Mouse (Mus musculus): Measurements from ENCODE around the gene Itih5. TPM values are rescaled to one million over a fixed set of nuclear protein-coding genes. Genes with fewer than 3 reads are reported as not detected.

Gene Itih5
- total and polyA plus RNA-seq, 3 experiments: 3.6 to 4.5 (median 4.3) TPM

DNA sequence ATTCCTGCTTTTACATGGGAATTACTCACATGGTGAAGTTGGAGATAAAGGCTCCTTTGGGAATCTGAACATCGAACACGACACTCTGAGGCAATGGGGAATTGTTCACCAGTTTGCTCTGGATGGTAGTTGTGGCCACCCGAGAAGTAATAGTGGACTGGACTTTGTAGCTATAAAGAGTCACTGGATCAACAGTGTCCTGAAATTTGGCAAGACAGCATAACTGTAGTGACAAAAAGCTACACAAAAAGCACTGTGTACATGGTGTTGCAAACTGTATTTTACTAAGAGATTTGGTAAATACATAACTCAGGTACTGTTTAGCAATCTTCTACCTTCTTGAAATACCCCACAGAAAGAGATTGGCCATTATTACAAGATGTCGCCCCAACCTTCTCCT lies 27.2 kb upstream of the Itih5 start:
- Histone ChIP-seq H3K79me2 (replicated peaks; ENCODE audit: control insufficient read depth, insufficient read depth, low read length) (no peaks in the 10 kb centered on the region), H3K9ac (ENCODE audit: low read depth, low read length) (no peak overlapping the region), H3K4me1 (ENCODE audit: control insufficient read depth, insufficient read depth, low read length) (no peaks in the 10 kb centered on the region), H3K36me3 (ENCODE audit: control insufficient read depth, insufficient read depth, low read length) (no peaks in the 10 kb centered on the region), H3K4me3 (no peak overlapping the region), H3K27ac (no peak overlapping the region), H3K27me3 (ENCODE audit: control insufficient read depth, insufficient read depth, low read length) (no peaks in the 10 kb centered on the region)
- intact Hi-C loops (cut with DNase I): no loop called here
- no peak for DNase-seq
- TF ChIP-seq EP300 (IDR thresholded peaks at IDR 0.05; ENCODE audit: insufficient read depth, low read depth, low read length) (no peak), CTCF (IDR thresholded peaks at IDR 0.05) (no peak), POLR2A (IDR thresholded peaks at IDR 0.05; ENCODE audit: insufficient read depth, low read depth, low read length) (no peak)
- WGBS: 81% methylated on average over 4 of the region's 4 CpGs

DNA sequence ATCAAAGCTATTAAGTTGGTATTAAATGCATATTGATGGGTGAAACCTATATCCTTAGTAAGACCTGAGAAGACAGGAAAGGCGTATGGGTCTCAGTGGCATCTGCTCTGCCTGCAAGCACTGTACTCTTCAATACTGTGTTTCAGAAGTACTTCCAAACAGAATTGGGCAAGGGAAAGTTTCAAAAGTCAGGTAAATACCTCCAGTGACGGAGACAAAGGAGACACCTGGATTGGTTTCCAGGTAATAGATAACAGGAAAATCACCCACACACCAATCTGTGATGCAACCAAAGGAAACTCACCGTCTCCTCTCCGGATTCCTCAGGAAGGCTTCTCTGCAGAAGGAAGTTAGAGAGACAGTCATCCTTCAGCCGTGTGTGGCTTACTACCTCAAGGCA lies 25.9 kb upstream of the Itih5 start:
- Histone ChIP-seq H3K27me3 (ENCODE audit: control insufficient read depth, insufficient read depth, low read length) (no peaks in the 10 kb centered on the region), H3K4me3 (no peak overlapping the region), H3K36me3 (ENCODE audit: control insufficient read depth, insufficient read depth, low read length) (no peaks in the 10 kb centered on the region), H3K27ac (no peak overlapping the region), H3K79me2 (replicated peaks; ENCODE audit: control insufficient read depth, insufficient read depth, low read length) (no peaks in the 10 kb centered on the region), H3K9ac (ENCODE audit: low read depth, low read length) (no peak overlapping the region), H3K4me1 (ENCODE audit: control insufficient read depth, insufficient read depth, low read length) (no peaks in the 10 kb centered on the region)
- intact Hi-C loops (cut with DNase I): no loop called here
- WGBS: 81% methylated on average over 5 of the region's 5 CpGs
- no peak for DNase-seq
- no peak for TF ChIP-seq POLR2A (IDR thresholded peaks at IDR 0.05; ENCODE audit: insufficient read depth, low read depth, low read length)
- no peak for TF ChIP-seq CTCF (IDR thresholded peaks at IDR 0.05)
- TF ChIP-seq EP300 (IDR thresholded peaks at IDR 0.05; ENCODE audit: insufficient read depth, low read depth, low read length): no peak

DNA sequence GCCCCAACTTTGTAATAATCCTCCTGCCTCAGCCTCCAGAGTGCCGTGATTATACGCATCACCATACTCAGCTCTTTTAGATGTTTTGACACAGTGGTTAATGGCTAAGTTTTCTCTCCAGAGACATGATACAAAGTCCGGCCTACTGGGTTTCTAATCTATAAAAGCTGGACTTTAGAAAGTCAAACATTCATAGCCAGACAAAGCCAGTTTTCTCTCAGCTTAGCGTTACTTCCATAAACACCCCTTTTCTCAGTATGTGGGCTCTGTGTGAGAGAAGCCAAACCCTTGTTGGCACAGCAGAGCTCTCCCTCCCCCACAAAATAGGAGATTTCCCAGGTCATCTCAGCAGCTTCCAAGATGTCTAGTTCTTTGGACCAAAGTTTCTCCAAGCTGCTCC lies 24.8 kb upstream of the Itih5 start:
- Histone ChIP-seq H3K36me3 (ENCODE audit: control insufficient read depth, insufficient read depth, low read length) (no peaks in the 10 kb centered on the region), H3K79me2 (replicated peaks; ENCODE audit: control insufficient read depth, insufficient read depth, low read length) (no peaks in the 10 kb centered on the region), H3K4me1 (ENCODE audit: control insufficient read depth, insufficient read depth, low read length) (no peaks in the 10 kb centered on the region), H3K27ac (no peak overlapping the region), H3K27me3 (ENCODE audit: control insufficient read depth, insufficient read depth, low read length) (no peaks in the 10 kb centered on the region), H3K9ac (ENCODE audit: low read depth, low read length) (no peak overlapping the region), H3K4me3 (no peak overlapping the region)
- TF ChIP-seq POLR2A (IDR thresholded peaks at IDR 0.05; ENCODE audit: insufficient read depth, low read depth, low read length): no peak
- no peak for TF ChIP-seq EP300 (IDR thresholded peaks at IDR 0.05; ENCODE audit: insufficient read depth, low read depth, low read length)
- TF ChIP-seq CTCF (IDR thresholded peaks at IDR 0.05): no peak
- WGBS: 76% methylated on average over 4 of the region's 4 CpGs
- no peak for DNase-seq
- intact Hi-C loops (cut with DNase I): no loop called here

DNA sequence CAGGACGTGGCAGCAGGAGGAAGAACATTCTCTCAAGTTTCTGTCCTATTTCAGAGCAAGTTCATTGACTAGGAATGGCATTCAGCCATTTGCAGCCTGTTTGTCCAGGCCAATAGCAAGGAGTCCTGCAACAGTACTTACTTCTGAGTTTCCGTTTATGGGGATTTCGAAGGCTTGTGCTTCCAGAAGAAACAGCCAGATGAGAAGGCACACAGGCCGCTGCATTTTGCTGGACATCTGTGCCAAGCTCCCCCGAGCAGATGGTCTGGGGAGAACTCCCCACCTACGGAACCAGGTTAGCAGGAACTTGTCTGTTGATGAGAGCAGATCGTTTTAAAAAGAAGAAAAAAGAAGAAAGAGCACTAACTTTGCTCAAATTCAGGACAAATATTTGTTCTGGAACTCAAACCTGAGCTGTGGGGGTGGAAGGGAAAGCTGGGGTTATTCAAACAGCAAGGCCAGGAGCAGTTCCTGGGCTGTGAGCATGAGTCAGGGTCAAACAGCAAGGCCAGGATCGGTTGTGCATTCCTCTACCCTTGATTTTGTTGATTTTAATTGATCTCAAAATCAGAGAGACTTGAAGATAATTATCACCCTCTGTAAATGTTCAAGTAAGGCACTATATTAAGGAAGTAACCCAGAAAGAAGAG lies 22.9 kb upstream of the Itih5 start:
- Histone ChIP-seq H3K27ac (no peak overlapping the region), H3K27me3 (ENCODE audit: control insufficient read depth, insufficient read depth, low read length) (no peaks in the 10 kb centered on the region), H3K4me3 (no peak overlapping the region), H3K4me1 (ENCODE audit: control insufficient read depth, insufficient read depth, low read length) (no peaks in the 10 kb centered on the region), H3K79me2 (replicated peaks; ENCODE audit: control insufficient read depth, insufficient read depth, low read length) (no peaks in the 10 kb centered on the region), H3K9ac (ENCODE audit: low read depth, low read length) (no peak overlapping the region), H3K36me3 (ENCODE audit: control insufficient read depth, insufficient read depth, low read length) (no peaks in the 10 kb centered on the region)
- WGBS: 53% methylated on average over 8 of the region's 8 CpGs
- TF ChIP-seq POLR2A (IDR thresholded peaks at IDR 0.05; ENCODE audit: insufficient read depth, low read depth, low read length) (no peak), EP300 (IDR thresholded peaks at IDR 0.05; ENCODE audit: insufficient read depth, low read depth, low read length) (no peak), CTCF (IDR thresholded peaks at IDR 0.05) (no peak)
- intact Hi-C loops (cut with DNase I): no loop called here
- DNase-seq: no peak

DNA sequence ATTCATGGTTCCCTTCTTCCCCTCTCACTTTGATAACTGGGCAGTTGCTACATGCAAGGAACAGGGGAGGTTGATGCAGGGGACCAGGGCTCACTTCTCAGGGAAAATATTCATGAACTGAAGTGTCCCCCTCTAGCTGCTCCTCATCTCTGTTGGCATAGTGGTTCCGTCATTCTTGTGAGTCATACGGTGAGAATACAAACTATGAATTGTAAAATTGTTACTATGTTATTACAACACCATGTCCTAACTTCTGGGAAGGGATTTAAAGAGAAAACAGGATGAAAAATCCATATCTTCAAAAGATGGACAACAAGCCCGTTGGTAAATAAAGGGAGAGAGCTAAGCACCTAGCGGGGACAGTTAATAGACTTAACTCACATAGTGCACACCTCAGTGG lies 22.1 kb upstream of the Itih5 start, which contains the start of gene Itih2:
Gene Itih2 (minus strand): TSS at position 101 of the 400 bp plus-strand sequence.
- no peaks in the 10 kb centered on the region for H3K4me1 ChIP-seq (ENCODE audit: control insufficient read depth, insufficient read depth, low read length)
- TF ChIP-seq EP300 (IDR thresholded peaks at IDR 0.05; ENCODE audit: insufficient read depth, low read depth, low read length) (no peak), POLR2A (IDR thresholded peaks at IDR 0.05; ENCODE audit: insufficient read depth, low read depth, low read length) (no peak), CTCF (IDR thresholded peaks at IDR 0.05) (no peak)
- no peaks in the 10 kb centered on the region for H3K79me2 ChIP-seq (replicated peaks; ENCODE audit: control insufficient read depth, insufficient read depth, low read length)
- no peak within 1 kb of the TSS for H3K4me3 ChIP-seq
- no peak for DNase-seq
- H3K36me3 ChIP-seq (ENCODE audit: control insufficient read depth, insufficient read depth, low read length): no peaks in the 10 kb centered on the region
- intact Hi-C loops (cut with DNase I): no loop called here
- no peak within 1 kb of the TSS for H3K9ac ChIP-seq (ENCODE audit: low read depth, low read length)
- WGBS: 87% methylated on average over 4 of the region's 4 CpGs
- no peak within 1 kb of the TSS for H3K27ac ChIP-seq
- no peaks in the 10 kb centered on the region for H3K27me3 ChIP-seq (ENCODE audit: control insufficient read depth, insufficient read depth, low read length)

DNA sequence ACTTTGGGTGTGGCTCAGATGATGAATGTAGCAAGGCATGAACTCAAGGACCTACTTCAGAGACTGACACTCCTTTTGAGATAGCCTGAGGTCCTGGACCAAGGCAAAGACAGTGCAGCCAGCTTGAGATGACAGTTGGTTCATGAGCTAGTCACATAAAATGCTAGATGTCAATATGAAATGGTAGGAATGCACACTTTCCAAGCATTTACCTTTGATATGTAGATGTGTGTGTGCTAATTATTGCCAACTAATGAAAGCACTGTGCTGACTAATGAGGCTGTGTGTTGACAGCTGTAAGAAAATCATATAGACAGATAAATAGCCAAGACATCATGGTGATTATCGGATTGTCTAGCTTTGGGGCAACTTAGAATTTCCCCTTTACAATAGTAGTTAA lies 21.2 kb upstream of the Itih5 start:
- Histone ChIP-seq H3K36me3 (ENCODE audit: control insufficient read depth, insufficient read depth, low read length) (no peaks in the 10 kb centered on the region), H3K27ac (no peak overlapping the region), H3K4me3 (no peak overlapping the region), H3K9ac (ENCODE audit: low read depth, low read length) (no peak overlapping the region), H3K79me2 (replicated peaks; ENCODE audit: control insufficient read depth, insufficient read depth, low read length) (no peaks in the 10 kb centered on the region), H3K4me1 (ENCODE audit: control insufficient read depth, insufficient read depth, low read length) (no peaks in the 10 kb centered on the region), H3K27me3 (ENCODE audit: control insufficient read depth, insufficient read depth, low read length) (no peaks in the 10 kb centered on the region)
- DNase-seq: no peak
- 82% methylated on average over 1 of the region's 1 CpGs for WGBS
- intact Hi-C loops (cut with DNase I): no loop called here
- TF ChIP-seq POLR2A (IDR thresholded peaks at IDR 0.05; ENCODE audit: insufficient read depth, low read depth, low read length) (no peak), EP300 (IDR thresholded peaks at IDR 0.05; ENCODE audit: insufficient read depth, low read depth, low read length) (no peak), CTCF (IDR thresholded peaks at IDR 0.05) (no peak)
